Mouse (Mus musculus) layer of hippocampus, postnatal 14 days (tissue): ENCODE data around the gene Wfdc9. TPM values are rescaled to one million over a fixed set of nuclear protein-coding genes. Genes with fewer than 3 reads are reported as not detected.
A peak's percentile ranks its signal among the peaks of the same experiment; 100 is the strongest.

Source experiments
- DNase-seq, 2 experiments: peaks; one replicate each; pipeline ENCODE4 v3.0.0; 2021 to 2022; ENCODE audit warnings: low spot score in 2 of 2, mixed read lengths in 1 of 2
- total RNA-seq, 2 experiments: library from RNA; stranded (reverse); gene quantifications; 2 replicates each; pipeline ENCODE4 v1.2.3; 2021

Wfdc9 gene
- total RNA-seq, 2 experiments from 2014 or later, result not detected

DNA sequence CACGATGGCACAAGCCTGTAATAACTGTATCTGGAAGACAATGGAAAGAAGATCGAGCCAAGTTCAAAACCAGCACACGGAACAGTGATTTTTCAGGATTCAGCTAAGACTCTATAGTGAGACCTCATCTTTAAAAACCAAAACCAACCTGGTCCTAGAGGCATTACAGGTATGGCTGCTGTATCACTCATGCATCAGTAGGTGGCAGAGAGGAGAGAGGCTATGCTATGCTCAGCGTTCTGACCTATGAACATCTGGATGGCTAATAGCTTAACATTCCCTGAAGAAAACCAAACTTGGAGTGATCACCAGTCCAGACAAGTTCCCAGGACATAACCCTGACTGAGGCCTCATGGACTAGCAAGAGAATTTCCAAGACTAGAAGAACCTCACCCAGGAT is 34.6 kb downstream of the Wfdc9 start:
- DNase-seq, result no peak

GRCm38 (mm10) chr2:164619050-164619449 is 37.3 kb downstream of the Wfdc9 start:
- DNase-seq, result no peak

DNA sequence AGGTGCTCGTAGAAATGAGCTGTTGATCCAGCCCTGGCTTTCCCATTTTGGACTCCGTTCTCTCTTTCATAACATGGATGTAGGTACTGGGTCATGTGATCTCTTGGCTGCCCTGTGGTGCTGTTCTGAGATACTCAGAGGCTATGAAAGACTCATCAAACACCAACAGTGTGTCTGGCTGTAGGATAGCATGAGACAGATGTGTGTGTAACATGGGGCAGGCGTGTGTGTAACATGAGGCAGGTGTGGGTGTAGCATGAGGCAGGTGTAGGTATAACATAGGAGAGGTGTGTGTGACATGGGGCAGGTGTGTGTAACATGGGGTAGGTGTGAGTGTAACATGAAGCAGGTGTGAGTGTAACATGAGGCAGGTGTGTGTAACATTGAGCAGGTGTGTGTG is 41.0 kb downstream of the Wfdc9 start:
- no peak for DNase-seq

DNA sequence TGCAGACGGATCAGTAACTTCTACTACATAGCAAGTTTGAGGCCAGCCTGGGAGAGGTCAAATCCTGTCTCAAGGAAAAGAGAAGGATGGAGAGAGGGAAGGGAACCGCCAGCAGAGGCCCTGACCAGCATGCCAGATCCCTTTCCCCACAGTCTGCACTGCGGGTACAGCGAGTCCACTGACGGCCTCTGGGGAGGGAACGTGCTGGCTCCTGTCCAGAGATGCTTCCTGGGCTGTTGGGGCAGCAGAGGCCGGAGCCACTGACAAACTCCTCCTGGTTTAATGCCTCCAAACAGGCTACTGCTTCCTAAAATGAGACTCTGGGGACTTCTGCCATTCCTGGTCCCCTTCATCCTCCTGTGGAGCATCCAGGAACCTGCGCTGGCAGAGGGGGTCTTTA is 42.9 kb downstream of the Wfdc9 start, which contains the start of the genes Wfdc6b and Wfdc8:
Wfdc6b (plus strand) TSS at position 52 of the 400 bp plus-strand sequence.
Wfdc8 (minus strand) TSS at position 156 of the 400 bp plus-strand sequence.
- peak in 1 of 2 experiments; percentile 6 for DNase-seq

GRCm38 (mm10) chr2:164608781-164609180 is 47.6 kb downstream of the Wfdc9 start:
- no peak for DNase-seq

DNA sequence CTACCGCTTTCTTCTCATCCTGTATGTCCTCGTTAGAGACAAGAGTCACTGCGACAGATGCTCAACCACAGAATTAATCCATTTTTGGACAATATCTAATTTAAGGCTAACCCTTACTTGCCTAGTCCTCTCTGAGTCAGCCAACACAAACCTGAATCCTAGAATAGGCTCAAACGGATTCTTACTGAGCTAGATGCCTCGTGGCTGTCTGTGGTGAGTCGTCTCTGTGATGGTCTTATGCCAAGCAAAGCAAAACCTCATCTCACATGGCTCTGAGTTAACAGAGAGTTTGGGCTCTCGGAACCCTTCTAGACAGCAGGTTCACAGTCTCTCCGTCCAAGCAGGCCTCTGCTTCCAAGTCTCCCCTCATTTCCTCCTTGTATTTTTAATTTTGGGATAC is 52.0 kb downstream of the Wfdc9 start:
- no peak for DNase-seq

DNA sequence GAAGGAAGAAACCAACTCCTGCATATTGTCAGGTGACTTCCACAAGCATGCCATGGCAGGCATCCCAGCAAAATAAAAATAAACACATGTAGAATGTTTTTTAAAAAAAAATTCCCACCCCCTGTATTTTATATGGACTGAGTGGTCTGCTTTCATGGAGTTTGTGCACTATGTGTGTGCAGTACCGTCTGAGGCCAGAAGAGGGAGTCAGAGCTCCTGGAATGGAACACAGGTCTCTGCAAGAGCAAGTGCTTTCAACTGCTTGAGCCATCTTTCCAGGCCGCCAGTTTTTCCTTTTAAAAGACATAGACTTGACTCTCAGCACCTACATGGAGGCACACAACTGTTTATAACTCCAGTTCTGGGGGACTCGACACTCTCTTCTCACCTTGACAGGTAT is 52.9 kb downstream of the Wfdc9 start:
- DNase-seq, result no peak

DNA sequence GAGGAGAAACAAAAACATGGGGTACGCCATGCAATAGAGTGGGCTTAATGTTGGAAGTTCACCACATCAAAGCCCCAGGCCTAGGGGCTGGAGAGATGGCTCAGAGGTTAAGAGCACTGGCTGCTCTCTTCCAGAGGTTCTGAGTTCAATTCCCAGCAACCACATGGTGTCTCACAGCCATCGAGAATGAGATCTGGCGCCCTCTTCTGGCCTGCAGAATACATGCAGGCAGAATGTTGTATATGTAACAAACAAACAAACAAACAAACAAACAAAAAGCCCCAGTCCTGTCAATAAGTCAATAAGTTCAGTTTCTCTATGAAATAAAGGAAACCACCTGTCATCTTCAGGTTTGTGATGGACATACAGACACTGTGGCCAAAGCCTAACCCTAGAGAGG is 56.2 kb downstream of the Wfdc9 start:
- DNase-seq, result no peak

Other genes starting within 250 kb of the Wfdc9 start
- 100 to 1,000 TPM; 117 to 137 TPM for gene Sdc4, start 212.7 kb downstream of the Wfdc9 start, total RNA-seq
- 10 to 100 TPM; 39.1 to 44.7 TPM for gene Sys1, start 199.6 kb downstream of the Wfdc9 start, total RNA-seq
- 10 to 100 TPM; 12.7 to 18.8 TPM for gene Gm20458, start 195.6 kb downstream of the Wfdc9 start, total RNA-seq
- gene Trp53tg5, start 182.9 kb downstream of the Wfdc9 start, total RNA-seq, result not detected
- 10 to 100 TPM; 87.6 to 88.0 TPM for gene Dbndd2, start 170.5 kb downstream of the Wfdc9 start, total RNA-seq
- gene Pigt, start 159.1 kb downstream of the Wfdc9 start, total RNA-seq, result 10 to 100 TPM; 95.2 to 96.5 TPM
- 1 to 10 TPM in 1 of 2 experiments, not detected in 1; 5.6 TPM for gene Wfdc2, start 94.2 kb downstream of the Wfdc9 start, total RNA-seq
- not detected for gene Spint3, start 83.1 kb downstream of the Wfdc9 start, total RNA-seq
- 1 to 10 TPM in 1 of 2 experiments, under 1 TPM in 1; 0.71 to 1.9 TPM for gene Wfdc6a, start 71.1 kb downstream of the Wfdc9 start, total RNA-seq
- not detected for gene Eppin, start 63.0 kb downstream of the Wfdc9 start, total RNA-seq
- gene Wfdc6b, start 43.1 kb downstream of the Wfdc9 start, total RNA-seq, result not detected
- gene Wfdc8, start 43.0 kb downstream of the Wfdc9 start, total RNA-seq, result not detected
- not detected for gene Wfdc16, start 17.8 kb downstream of the Wfdc9 start, total RNA-seq
- not detected for gene Wfdc10, start 537 bp downstream of the Wfdc9 start, total RNA-seq
- not detected for gene Wfdc11, start 17.5 kb upstream of the Wfdc9 start, total RNA-seq
- not detected for gene Wfdc13, start 28.5 kb upstream of the Wfdc9 start, total RNA-seq
- not detected for gene Spint4, start 41.9 kb upstream of the Wfdc9 start, total RNA-seq
- gene Spint5, start 58.7 kb upstream of the Wfdc9 start, total RNA-seq, result not detected
- gene Wfdc3, start 89.3 kb upstream of the Wfdc9 start, total RNA-seq, result 1 to 10 TPM; 1.5 TPM
- gene Dnttip1, start 89.4 kb upstream of the Wfdc9 start, total RNA-seq, result 10 to 100 TPM; 34.1 to 37.2 TPM
- gene Ube2c, start 113.3 kb upstream of the Wfdc9 start, total RNA-seq, result 1 to 10 TPM; 2.9 to 4.0 TPM
- gene Tnnc2, start 123.4 kb upstream of the Wfdc9 start, total RNA-seq, result not detected
- 10 to 100 TPM; 33.3 to 39.8 TPM for gene Snx21, start 129.2 kb upstream of the Wfdc9 start, total RNA-seq
- gene Acot8, start 148.3 kb upstream of the Wfdc9 start, total RNA-seq, result 10 to 100 TPM; 26.4 to 28.1 TPM
- 1 to 10 TPM; 6.0 to 8.3 TPM for gene Zswim3, start 148.5 kb upstream of the Wfdc9 start, total RNA-seq
- 10 to 100 TPM; 18.1 to 18.2 TPM for gene Zswim1, start 166.1 kb upstream of the Wfdc9 start, total RNA-seq
- under 1 TPM in 1 of 2 experiments, not detected in 1; 0.67 TPM for gene Spata25, start 172.0 kb upstream of the Wfdc9 start, total RNA-seq
- gene Ctsa, start 176.3 kb upstream of the Wfdc9 start, total RNA-seq, result 10 to 100 TPM; 87.7 to 89.6 TPM
- gene Neurl2, start 176.9 kb upstream of the Wfdc9 start, total RNA-seq, result 1 to 10 TPM; 3.9 to 4.1 TPM
- gene Pltp, start 201.1 kb upstream of the Wfdc9 start, total RNA-seq, result 100 to 1,000 TPM in 1 of 2 experiments, 10 to 100 TPM in 1; 72.5 to 107 TPM
- gene Pcif1, start 222.7 kb upstream of the Wfdc9 start, total RNA-seq, result 10 to 100 TPM; 43.5 to 48.8 TPM